Mouse (Mus musculus) liver, embryonic 14.5 days (tissue): Measurements from ENCODE around the gene Pam16. TPM values are rescaled to one million over a fixed set of nuclear protein-coding genes. Genes with fewer than 3 reads are reported as not detected.

Experiments used
- ATAC-seq: fragments of 200-750 bp; cut with Nextera tagmentation; 2 replicates; pipeline ENCODE4 v1.8.0; 2017; ENCODE audit warnings: moderate number of reproducible peaks, mild to moderate bottlenecking, moderate library complexity; ENCODE audit not compliant: insufficient read depth
- DNase-seq, 3 experiments: peaks; one replicate each; pipeline ENCODE4 v3.0.0-alpha.2; 2012 to 2013; ENCODE audit warnings: low read depth in 3 of 3, low spot score in 3 of 3
- H3K27ac ChIP-seq: fragments of 300-500 bp; sonication (generic); 2 replicates; pipeline ENCODE4 v1.5.1; 2014; ENCODE audit warnings: moderate library complexity, mild to moderate bottlenecking, control low read depth, inconsistent platforms
- H3K27me3 ChIP-seq: fragments of 300-500 bp; sonication (generic); 2 replicates; pipeline ENCODE4 v1.6.1; 2014; ENCODE audit warnings: mild to moderate bottlenecking, low read length, moderate library complexity; ENCODE audit not compliant: control insufficient read depth, insufficient read depth
- H3K36me3 ChIP-seq: fragments of 300-500 bp; sonication (generic); replicated peaks from 2 replicates; pipeline ENCODE4 v1.6.1; 2014; ENCODE audit warnings: low read depth; ENCODE audit not compliant: control insufficient read depth, insufficient read depth
- H3K4me1 ChIP-seq, 2 experiments: fragments of 200-500 bp in 1 of 2; fragments of 300-500 bp in 1 of 2; sonication (generic) in 1 of 2; replicated peaks; 2 replicates each; pipeline ENCODE4 v1.6.1; 2012 to 2014; ENCODE audit warnings: antibody characterized with exemption in 1 of 2, inconsistent platforms in 1 of 2, low read length in 1 of 2; ENCODE audit not compliant: control insufficient read depth in 2 of 2, insufficient read depth in 2 of 2
- H3K4me2 ChIP-seq: fragments of 300-500 bp; sonication (generic); 2 replicates; pipeline ENCODE4 v1.6.1; 2014; ENCODE audit warnings: low read depth, mild to moderate bottlenecking, control low read depth, moderate library complexity
- H3K4me3 ChIP-seq, 2 experiments: fragments of 200-500 bp in 1 of 2; fragments of 300-500 bp in 1 of 2; sonication (generic) in 1 of 2; 2 replicates each; pipeline ENCODE4 v1.5.1; 2012 to 2014; ENCODE audit warnings: low read depth in 2 of 2, low read length in 2 of 2, mild to moderate bottlenecking in 2 of 2, control low read depth in 1 of 2, inconsistent platforms in 1 of 2, moderate library complexity in 1 of 2; ENCODE audit not compliant: insufficient read depth in 1 of 2
- H3K9ac ChIP-seq: fragments of 300-500 bp; sonication (generic); replicated peaks from 2 replicates; pipeline ENCODE4 v1.6.1; 2014; ENCODE audit warnings: mild to moderate bottlenecking, control low read depth, moderate library complexity
- H3K9me3 ChIP-seq: fragments of 300-500 bp; sonication (generic); 2 replicates; pipeline ENCODE4 v1.6.1; 2016; ENCODE audit warnings: low read length, mixed read lengths; ENCODE audit not compliant: control insufficient read depth
- CTCF ChIP-seq: IDR thresholded peaks from 2 replicates; pipeline ENCODE4 v1.5.1; 2016; ENCODE audit warnings: antibody characterized with exemption, low read depth, control low read depth
- EP300 ChIP-seq: IDR thresholded peaks from 2 replicates; pipeline ENCODE4 v1.6.1; 2016; ENCODE audit warnings: antibody characterized with exemption, low read depth
- WGBS: fragments of 180-500 bp; shearing (Covaris S2); extraction: QIAGEN DNeasy Blood & Tissue Kit; methylation state at CpG from one replicate; pipeline ENCODE4 v1.1.7; 2014; ENCODE audit not compliant: insufficient replicate concordance; 5-methylcytosine and 5-hydroxymethylcytosine counted together
- polyA plus RNA-seq, 2 experiments: library from polyadenylated mRNA; depleted of rRNA in 1 of 2; stranded (reverse) in 1 of 2; unstranded in 1 of 2; fragments of >200 nt; fragmentation: Nextera tagmentation in 1 of 2; extraction: Ambion mirVana in 1 of 2; gene quantifications; 2 replicates each; pipeline versions ENCODE4 v1.2.1 to v1.2.3; 2012 to 2014

Gene Pam16
- polyA plus RNA-seq, 2 experiments = 41.3 to 64.4 TPM

DNA sequence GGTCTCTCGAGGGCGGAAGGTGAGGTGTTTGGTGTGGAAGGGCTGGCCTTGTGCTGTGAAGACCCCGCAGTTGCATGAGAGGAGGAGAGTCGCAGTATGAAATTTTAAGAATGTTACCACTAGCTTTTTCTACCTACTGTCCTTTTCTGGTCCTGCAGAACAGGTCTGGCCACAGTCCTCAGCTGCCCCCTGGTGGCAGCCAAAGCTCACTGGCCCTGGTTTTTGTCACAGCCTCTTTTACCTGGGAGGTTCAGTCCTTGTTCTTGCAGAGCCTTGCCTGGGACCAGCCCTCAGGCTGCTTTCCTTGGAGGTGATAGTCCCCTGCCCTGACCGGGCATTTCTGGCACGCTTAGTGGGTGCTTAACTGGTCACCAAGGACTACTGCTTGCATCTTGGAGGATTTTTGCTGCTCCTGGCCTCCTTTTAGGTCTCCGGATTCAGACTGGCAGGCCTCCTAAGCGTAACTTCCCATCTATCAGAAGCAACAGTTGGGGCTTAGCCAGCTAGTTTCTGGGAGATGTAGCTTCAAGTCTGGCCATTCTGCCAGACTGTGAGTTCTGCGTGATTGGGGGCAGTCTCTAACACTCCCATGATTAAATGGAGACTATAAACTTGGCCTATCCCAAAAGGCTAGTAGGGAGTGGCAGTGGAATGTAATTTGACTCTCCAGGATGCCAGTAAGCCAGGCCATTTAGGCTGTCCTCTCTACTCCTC lies 16.8 kb downstream of the Pam16 start:
- DNase-seq = peak; percentile 55 to 58 (median 58)
- H3K4me2 ChIP-seq = no peak overlapping the region

DNA sequence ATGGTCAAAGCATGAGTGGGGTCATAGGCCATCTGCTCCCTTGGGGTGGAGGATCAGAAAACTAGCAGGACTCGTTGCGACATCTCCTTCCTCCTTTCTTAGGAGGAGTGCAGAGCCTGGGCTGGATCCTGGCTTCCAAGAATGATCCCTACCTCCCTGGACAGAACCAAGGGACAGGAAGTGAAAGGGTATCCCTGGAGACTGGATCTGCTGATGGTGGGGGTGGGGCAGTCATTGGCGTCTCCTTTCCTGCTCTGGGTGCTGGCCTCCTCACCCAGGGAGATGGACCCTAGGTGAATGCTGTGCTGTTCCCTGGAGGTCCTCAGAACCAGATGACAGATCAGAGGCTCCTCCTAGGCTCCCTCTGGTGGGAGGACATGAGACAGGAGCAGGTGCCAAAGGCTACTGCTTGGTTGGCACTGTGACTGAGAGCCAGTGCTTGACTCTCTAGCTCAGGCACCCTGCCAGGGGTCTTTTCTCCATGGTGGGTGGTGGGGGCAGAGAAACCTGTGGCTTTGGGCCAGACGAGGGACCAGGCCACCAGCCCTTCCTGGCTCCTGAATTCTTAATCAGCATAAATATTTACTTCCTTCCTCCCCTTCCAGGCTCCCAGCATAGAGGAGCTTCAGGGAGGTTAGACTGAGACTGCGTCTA lies 18.2 kb downstream of the Pam16 start:
- ATAC-seq = no peak
- H3K27me3 ChIP-seq = no peaks in the 10 kb centered on the region
- DNase-seq = no peak
- no peak overlapping the region for H3K27ac ChIP-seq
- H3K4me3 ChIP-seq = no peak overlapping the region
- no peak overlapping the region for H3K4me2 ChIP-seq
- H3K9ac ChIP-seq = no peak overlapping the region
- WGBS = 27% methylated on average over 5 of the region's 5 CpGs
- H3K9me3 ChIP-seq = no peaks in the 10 kb centered on the region
- TF ChIP-seq EP300 (no peak), CTCF (peak; percentile 73)
- H3K36me3 ChIP-seq = no peaks in the 10 kb centered on the region
- peaks cover 0 to 27% of the 10 kb centered on the region in 2 experiments; a peak in 2 of 4 replicates for H3K4me1 ChIP-seq

More for the DNA sequence above, 16.8 kb downstream of the Pam16 start:
- Histone ChIP-seq H3K9ac (no peak overlapping the region), H3K27ac (no peak overlapping the region), H3K27me3 (no peaks in the 10 kb centered on the region), H3K36me3 (no peaks in the 10 kb centered on the region), H3K4me3 (no peak overlapping the region), H3K9me3 (no peaks in the 10 kb centered on the region), H3K4me1 (peaks cover 0 to 19% of the 10 kb centered on the region in 2 experiments; a peak in 2 of 4 replicates)
- TF ChIP-seq CTCF (peak; percentile 98), EP300 (no peak)
- 41% methylated on average over 9 of the region's 9 CpGs for WGBS
- 0 out of 2 replicates have a peak, but pooled peaks have one; percentile 43 for ATAC-seq

DNA sequence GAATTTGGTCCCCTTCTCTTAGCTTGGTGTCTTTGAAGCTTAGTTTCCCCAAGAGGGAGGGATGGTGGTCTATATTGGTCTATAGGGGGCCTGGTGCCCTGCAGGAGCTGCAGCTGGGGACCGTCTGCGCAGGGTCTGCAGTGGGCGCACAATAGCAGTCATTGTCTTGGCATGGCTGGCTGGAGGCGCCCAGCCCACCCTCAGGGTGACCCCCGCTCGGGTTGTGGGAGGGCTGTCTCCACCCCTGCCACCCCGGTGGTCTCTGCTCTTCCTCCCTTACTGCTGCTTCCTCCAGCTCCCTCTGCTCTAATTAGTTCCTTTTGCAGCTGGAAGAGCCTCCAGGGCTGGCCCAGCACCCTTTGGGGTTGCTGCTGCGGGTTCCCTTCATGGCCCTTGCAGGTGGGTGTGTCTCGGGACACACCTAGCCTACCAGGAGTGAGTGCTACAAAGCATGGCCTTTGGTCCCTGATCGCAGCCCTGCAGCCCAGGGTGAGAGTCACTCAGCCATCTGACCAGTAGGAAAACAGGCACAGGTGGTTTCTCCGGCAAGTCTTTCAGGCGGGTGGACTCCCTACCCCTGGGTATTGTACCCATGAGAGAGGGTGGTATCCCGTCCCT lies 19.2 kb downstream of the Pam16 start:
- DNase-seq = no peak
- Histone ChIP-seq H3K4me1 (peaks cover 0 to 27% of the 10 kb centered on the region in 2 experiments; a peak in 2 of 4 replicates), H3K9me3 (no peaks in the 10 kb centered on the region), H3K27ac (no peak overlapping the region), H3K36me3 (no peaks in the 10 kb centered on the region), H3K27me3 (no peaks in the 10 kb centered on the region), H3K9ac (no peak overlapping the region), H3K4me2 (no peak overlapping the region), H3K4me3 (no peak overlapping the region)
- no peak for TF ChIP-seq CTCF
- TF ChIP-seq EP300 = no peak
- WGBS = 54% methylated on average over 13 of the region's 13 CpGs
- no peak for ATAC-seq

DNA sequence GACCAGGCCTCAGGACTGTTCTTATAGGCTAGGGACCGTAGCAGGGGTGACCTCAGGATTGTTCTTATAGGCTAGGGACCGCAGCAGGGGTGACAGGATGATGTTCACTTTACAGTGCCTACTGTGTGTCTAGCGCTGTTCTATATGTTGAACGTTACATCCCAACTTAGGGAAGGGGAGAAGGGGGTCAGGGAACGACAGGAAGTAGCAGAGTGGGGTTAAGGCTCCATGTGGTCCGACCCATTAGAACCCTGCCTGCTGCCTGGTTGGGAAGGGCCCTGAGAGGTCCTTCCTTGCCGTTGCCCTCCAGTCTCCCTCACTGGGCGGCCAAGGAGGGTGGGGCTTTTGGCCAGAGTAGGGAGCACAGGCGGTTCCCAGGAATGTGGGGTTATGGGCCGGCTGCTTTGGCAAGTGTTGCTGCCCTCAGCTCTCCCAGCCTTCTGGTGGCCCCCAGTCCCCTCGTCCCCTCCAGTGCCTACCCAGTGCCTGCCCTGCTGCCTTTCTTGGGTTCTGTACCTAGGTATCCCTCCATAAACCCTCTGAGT lies 20.4 kb downstream of the Pam16 start:
- Histone ChIP-seq H3K36me3 (no peaks in the 10 kb centered on the region), H3K4me2 (no peak overlapping the region), H3K27me3 (no peaks in the 10 kb centered on the region), H3K9ac (no peak overlapping the region), H3K27ac (no peak overlapping the region), H3K4me1 (peaks cover 0 to 27% of the 10 kb centered on the region in 2 experiments; a peak in 2 of 4 replicates), H3K4me3 (no peak overlapping the region), H3K9me3 (no peaks in the 10 kb centered on the region)
- 64% methylated on average over 11 of the region's 11 CpGs for WGBS
- TF ChIP-seq CTCF (no peak), EP300 (no peak)
- DNase-seq (no peak), ATAC-seq (no peak)

DNA sequence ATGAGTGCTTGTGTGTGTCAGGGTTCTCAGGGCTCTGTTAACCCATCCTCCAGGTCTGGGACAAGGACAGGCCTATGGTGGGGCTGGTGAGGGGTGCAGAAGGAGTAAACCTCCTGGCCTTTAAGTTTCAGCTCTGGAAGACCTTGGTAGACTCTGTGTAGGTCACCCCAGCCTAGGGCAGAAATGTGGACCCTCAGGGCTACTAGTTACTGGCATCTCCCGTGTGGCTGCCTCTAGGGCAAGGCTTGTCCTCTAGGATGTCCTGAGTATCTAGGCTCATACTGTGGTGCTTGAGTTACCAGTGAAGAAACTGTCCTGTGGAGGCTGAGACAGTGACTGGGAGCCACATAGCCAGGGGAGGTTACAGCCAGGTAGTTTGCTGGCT lies 21.3 kb downstream of the Pam16 start:
- WGBS = 60% methylated on average over 1 of the region's 1 CpGs
- Histone ChIP-seq H3K4me3 (no peak overlapping the region), H3K27ac (no peak overlapping the region), H3K9ac (no peak overlapping the region), H3K9me3 (no peaks in the 10 kb centered on the region), H3K4me2 (no peak overlapping the region), H3K36me3 (no peaks in the 10 kb centered on the region), H3K4me1 (peaks cover 0 to 27% of the 10 kb centered on the region in 2 experiments; a peak in 2 of 4 replicates), H3K27me3 (no peaks in the 10 kb centered on the region)
- no peak for ATAC-seq
- no peak for DNase-seq
- TF ChIP-seq CTCF (no peak), EP300 (no peak)
